Mouse (Mus musculus): ENCODE measurements around the gene Psap.

Psap gene

DNA sequence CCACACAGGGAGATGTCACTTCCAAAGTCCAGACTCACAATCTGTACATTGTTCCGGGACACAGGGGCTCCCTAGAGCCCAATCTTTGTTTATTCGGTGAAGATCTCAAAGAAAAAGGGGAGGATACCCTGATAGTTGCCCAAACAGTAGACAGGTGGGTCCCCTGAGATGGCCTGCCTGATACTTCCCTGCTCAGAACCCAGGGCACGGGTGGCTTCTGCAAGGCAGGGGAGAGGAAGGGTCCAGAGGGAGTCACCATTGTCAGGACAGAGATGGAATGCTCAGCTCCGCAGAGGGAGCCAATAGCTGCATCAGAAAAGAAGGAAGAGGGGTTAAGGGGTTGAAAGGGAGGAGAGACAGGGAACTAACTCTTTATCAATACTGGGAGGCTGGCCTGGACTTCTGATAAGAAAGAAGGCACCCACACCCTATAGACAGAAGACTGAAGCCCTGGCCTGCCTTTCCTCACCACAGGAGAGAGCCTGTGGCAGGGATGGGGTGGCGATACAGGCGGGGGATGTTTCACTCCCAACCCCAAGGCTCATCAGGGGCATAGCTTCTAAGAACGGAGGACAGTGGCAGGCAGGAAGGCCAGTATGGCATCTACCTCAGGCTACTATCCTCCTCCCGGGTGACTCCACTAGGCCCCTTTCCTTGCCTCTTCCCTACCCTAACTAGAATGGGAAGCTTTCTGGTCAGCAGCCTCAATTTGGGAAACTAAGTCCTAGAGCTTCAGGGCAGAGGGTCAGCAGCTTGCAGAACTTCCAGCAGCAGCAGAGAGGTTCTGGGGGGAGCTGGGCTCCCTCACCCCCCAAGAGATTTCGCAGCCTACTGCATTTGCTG is 70.6 kb downstream of the Psap start:
- ATAC-seq (ENCODE audit: low TSS enrichment) = no peak

DNA sequence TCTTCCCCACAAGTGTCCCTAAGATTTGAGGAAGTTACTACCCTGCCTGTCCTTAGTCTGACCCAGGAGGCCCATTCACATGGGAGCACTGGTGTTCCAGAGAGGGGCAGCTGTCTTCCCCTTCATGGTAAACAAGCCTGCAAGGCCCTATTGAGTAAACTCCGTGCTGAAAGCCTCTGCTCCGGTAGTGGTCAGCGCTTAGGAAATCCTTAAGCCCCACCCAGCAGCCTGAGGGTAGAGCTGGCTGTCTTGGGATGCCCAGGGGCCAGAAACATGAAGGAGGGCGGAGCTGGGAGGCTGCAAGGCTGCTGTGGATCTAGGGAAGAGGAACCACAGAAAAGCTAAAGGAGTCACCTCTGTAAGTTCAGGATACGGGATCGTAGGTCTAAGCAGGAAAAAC is 71.6 kb downstream of the Psap start:
- ATAC-seq (ENCODE audit: low TSS enrichment) = no peak

DNA sequence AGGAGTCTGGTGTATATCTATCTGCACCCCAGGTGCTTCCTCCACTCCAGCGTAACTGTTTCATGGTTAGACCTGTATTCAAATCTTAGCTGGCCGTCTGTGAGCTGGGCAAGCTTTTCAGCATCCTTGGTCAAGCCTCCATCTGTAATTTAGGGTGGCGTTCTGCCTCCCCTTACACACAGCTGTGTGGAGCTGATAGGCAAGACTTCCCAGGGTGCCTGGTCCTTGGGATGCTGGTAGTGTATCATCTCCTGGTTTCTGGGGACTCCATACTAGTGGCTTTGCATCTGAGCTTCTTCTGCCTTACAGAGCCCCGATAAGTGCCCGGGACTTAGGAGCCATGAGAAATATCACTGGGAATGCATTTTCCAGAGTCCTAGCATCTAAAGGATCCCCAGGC is 72.2 kb downstream of the Psap start:
- no peak for ATAC-seq (ENCODE audit: low TSS enrichment)

DNA sequence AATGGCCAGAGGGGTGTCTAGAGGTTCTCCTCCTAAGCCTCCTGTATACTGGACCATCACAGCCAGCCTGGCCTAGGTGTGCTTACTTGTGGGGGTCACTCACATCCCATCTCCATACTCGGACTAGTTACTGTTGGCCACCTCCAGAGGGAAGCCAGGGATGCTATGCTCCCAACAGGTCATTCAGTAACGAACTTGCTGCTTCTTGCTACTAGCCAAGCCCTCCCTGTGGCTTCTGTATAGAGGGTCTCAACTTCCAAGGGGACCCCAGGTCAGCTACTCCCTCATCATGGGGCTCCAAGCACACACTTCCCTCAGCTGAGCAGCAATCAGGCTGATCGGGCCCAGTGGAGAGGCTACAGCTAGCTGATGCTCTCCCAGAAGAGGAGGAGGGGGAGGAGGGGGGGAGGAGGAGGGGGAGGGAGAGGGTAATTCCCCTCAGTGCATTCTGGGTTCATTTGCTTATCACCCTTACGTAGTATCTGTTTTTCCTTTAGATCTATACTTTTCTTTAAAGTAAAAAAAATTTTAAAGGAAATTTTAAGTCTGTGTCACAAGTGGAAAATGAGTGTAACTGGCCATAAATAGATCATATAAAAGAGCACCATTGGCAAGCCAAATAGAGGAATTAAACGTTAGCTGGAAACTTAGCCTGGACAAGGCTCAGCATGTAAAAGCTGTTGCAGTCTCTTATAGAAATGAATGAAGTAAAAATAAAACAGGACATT is 72.8 kb downstream of the Psap start:
- no peak for ATAC-seq (ENCODE audit: low TSS enrichment)

DNA sequence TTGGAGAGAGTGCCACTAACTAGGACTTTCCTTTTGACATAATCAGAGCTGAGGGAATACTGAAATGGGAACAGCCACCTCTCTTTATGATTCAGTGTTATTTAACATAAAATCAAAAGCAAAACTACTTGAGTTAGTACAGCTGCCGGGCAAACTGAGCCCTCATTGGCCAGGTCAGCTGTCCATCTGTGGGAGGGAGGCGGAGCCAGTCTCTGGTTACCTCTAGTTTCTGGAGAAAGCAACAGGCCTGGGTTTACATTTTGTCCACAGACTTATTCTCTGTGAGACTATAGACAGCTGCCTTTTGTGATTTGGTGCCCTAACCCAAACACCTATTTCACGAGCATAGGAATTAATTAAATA is 73.4 kb downstream of the Psap start:
- ATAC-seq (ENCODE audit: low TSS enrichment) = peak; percentile 87

DNA sequence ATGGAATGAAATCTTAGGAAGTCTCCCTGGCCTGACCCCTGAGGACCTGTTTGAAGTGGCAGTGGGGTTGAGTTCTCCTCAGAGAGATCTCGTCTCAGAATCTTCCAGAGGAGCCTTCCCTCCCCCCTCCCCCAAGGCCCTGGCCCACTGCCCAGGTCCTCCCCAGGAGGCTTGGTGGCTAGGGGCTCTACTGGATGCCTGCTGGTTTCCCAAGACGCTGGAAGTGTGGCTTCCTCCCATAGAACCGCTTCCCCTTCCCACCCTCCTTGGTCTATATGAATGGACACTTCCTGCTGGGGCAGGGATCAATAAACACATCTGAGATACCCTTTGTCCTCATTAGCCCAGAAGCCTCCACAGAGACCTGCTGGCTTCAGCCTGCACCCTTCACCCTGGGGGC is 73.8 kb downstream of the Psap start:
- no peak for ATAC-seq (ENCODE audit: low TSS enrichment)

DNA sequence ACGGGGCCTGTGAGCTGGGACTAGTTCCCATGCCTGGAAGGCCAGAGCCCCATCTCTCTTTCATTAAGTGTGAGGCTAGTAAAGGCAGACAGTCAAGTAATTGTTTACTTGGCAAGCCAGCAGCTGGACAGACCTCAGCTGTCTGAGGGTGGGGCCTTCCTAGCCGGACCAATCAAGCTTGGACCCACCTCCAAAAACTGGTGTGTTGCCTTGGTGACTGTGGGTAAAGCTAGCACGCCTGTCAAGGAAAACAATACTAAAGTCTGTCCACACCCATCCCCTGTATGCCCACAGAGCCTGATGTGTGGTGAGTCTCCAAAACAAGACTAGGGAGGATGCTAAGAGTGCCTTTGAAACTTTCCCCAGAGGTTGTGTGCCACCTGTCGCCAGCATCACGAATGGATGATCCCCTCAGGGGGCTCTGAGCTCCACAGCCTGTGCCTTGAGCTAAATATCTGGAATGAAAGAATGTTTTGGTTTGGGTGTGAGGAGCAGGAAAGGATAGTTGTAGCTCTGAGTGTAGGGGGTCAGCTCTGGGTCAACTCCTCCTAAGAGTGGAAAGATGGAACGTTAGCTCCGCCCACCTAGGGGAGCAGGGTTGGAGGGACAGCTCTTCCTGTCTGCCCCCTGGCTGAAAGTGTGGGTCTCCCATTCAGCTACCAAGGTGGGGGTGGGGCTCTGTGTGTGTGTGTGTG is 74.5 kb downstream of the Psap start:
- no peak for ATAC-seq (ENCODE audit: low TSS enrichment)

Measured in frontal cortex, adult (tissue).